Mouse (Mus musculus) retina, adult 2 months (tissue): ENCODE measurements at regions not wholly inside any gene's neighbourhood (a gene's known extent, or its start where the extent isn't known, plus 50 kb on each side); places are given as distances from the start of the nearest gene placed in this dataset.
"Not testable (repeated sequence)": the region's sequence is repeated elsewhere in the genome, so short reads cannot be mapped to it uniquely, and the experiment has no call there.

Experiments used
- DNase-seq: peaks from one replicate; pipeline ENCODE4 v3.0.0-alpha.2; 2012; ENCODE audit warnings: low read depth, low spot score

- no peak for DNase-seq
Measured at GRCm38 (mm10) chr1:141716953-141717352, 1471.0 kb downstream of the Kcnt2 start.

- DNase-seq, result no peak
Measured at GRCm38 (mm10) chr1:141717510-141717909, 1471.6 kb downstream of the Kcnt2 start.

GRCm38 (mm10) chr1:141741299-141741698 is 1495.3 kb downstream of the Kcnt2 start:
- DNase-seq, result no peak

GRCm38 (mm10) chr1:141776059-141776458 is 1530.1 kb downstream of the Kcnt2 start:
- no peak for DNase-seq

- DNase-seq, result no peak
Measured at GRCm38 (mm10) chr1:141783367-141783766, 1537.4 kb downstream of the Kcnt2 start.

- no peak for DNase-seq
Measured at GRCm38 (mm10) chr1:141813315-141814158, 1567.6 kb downstream of the Kcnt2 start.

- no peak for DNase-seq
Measured at GRCm38 (mm10) chr1:141831444-141831843, 1585.5 kb downstream of the Kcnt2 start.

- DNase-seq, result no peak
Measured at GRCm38 (mm10) chr1:141842547-141842946, 1596.6 kb downstream of the Kcnt2 start.

GRCm38 (mm10) chr1:141853841-141854240 is 1607.9 kb downstream of the Kcnt2 start:
- not testable (repeated sequence) for DNase-seq

- no peak for DNase-seq
Measured at GRCm38 (mm10) chr1:141884356-141884755, 1638.4 kb downstream of the Kcnt2 start.

- DNase-seq, result no peak
Measured at GRCm38 (mm10) chr1:141897924-141898455, 1652.0 kb downstream of the Kcnt2 start.

GRCm38 (mm10) chr1:141911714-141912398 is 1665.9 kb downstream of the Kcnt2 start:
- DNase-seq, result no peak

- DNase-seq, result no peak
Measured at GRCm38 (mm10) chr1:141926194-141926593, 1680.2 kb downstream of the Kcnt2 start.

- no peak for DNase-seq
Measured at GRCm38 (mm10) chr1:141926804-141927203, 1680.8 kb downstream of the Kcnt2 start.

- no peak for DNase-seq
Measured at GRCm38 (mm10) chr1:141948055-141948454, 1692.4 kb upstream of the B3galt2 start.

- no peak for DNase-seq
Measured at GRCm38 (mm10) chr1:141954323-141954867, 1686.1 kb upstream of the B3galt2 start.

- peak; percentile 0 for DNase-seq
Measured at GRCm38 (mm10) chr1:141961743-141962142, 1678.7 kb upstream of the B3galt2 start.

- no peak for DNase-seq
Measured at GRCm38 (mm10) chr1:141968133-141968532, 1672.3 kb upstream of the B3galt2 start.

- no peak for DNase-seq
Measured at GRCm38 (mm10) chr1:141974329-141974728, 1666.1 kb upstream of the B3galt2 start.

GRCm38 (mm10) chr1:141999769-142000168 is 1640.7 kb upstream of the B3galt2 start:
- DNase-seq, result no peak

- no peak for DNase-seq
Measured at GRCm38 (mm10) chr1:142000335-142000734, 1640.1 kb upstream of the B3galt2 start.

GRCm38 (mm10) chr1:142006316-142006715 is 1634.1 kb upstream of the B3galt2 start:
- no peak for DNase-seq
